Mouse (Mus musculus) neural tube, embryonic 13.5 days (tissue): ENCODE results near the gene Il20ra. TPM values are rescaled to one million over a fixed set of nuclear protein-coding genes. Genes with fewer than 3 reads are reported as not detected.
"Not testable (repeated sequence)": the region's sequence is repeated elsewhere in the genome, so short reads cannot be mapped to it uniquely, and the experiment has no call there.

ENCODE experiments used
- ATAC-seq: fragments of 200-750 bp; cut with Nextera tagmentation; 2 replicates; pipeline ENCODE4 v1.8.0; 2017; ENCODE audit warnings: low read depth, mild to moderate bottlenecking, moderate TSS enrichment, moderate library complexity
- H3K27ac ChIP-seq: fragments of 300-500 bp; sonication (generic); replicated peaks from 2 replicates; pipeline ENCODE4 v1.5.1; 2015; ENCODE audit warnings: moderate library complexity, mild to moderate bottlenecking, inconsistent platforms
- H3K27me3 ChIP-seq: fragments of 300-500 bp; sonication (generic); 2 replicates; pipeline ENCODE4 v1.6.1; 2015; ENCODE audit warnings: mild to moderate bottlenecking, inconsistent platforms
- H3K36me3 ChIP-seq: fragments of 300-500 bp; sonication (generic); 2 replicates; pipeline ENCODE4 v1.6.1; 2015; ENCODE audit warnings: mild to moderate bottlenecking, inconsistent platforms
- H3K4me1 ChIP-seq: fragments of 300-500 bp; sonication (generic); replicated peaks from 2 replicates; pipeline ENCODE4 v1.6.1; 2015; ENCODE audit warnings: inconsistent platforms
- H3K4me2 ChIP-seq: fragments of 300-500 bp; sonication (generic); 2 replicates; pipeline ENCODE4 v1.6.1; 2015; ENCODE audit warnings: inconsistent platforms, mild to moderate bottlenecking, moderate library complexity
- H3K4me3 ChIP-seq: fragments of 300-500 bp; sonication (generic); 2 replicates; pipeline ENCODE4 v1.5.1; 2015; ENCODE audit warnings: mild to moderate bottlenecking, inconsistent platforms
- H3K9ac ChIP-seq: fragments of 300-500 bp; sonication (generic); 2 replicates; pipeline ENCODE4 v1.6.1; 2015; ENCODE audit warnings: moderate library complexity, mild to moderate bottlenecking, inconsistent platforms
- H3K9me3 ChIP-seq: fragments of 300-500 bp; sonication (generic); 2 replicates; pipeline ENCODE4 v1.6.1; 2016; ENCODE audit warnings: inconsistent platforms
- WGBS: fragments of 180-500 bp; shearing (Covaris S2); methylation state at CpG from one replicate; pipeline ENCODE4 v1.1.7; 2015; 5-methylcytosine and 5-hydroxymethylcytosine counted together
- polyA plus RNA-seq: library from polyadenylated mRNA; unstranded; fragments of >200 nt; fragmentation: Nextera tagmentation; extraction: Ambion mirVana; gene quantifications from 2 replicates; pipeline ENCODE4 v1.2.1, GENCODE M21; 2015

The Il20ra gene
- polyA plus RNA-seq, 1 experiment from 2014 or later: not detected

DNA sequence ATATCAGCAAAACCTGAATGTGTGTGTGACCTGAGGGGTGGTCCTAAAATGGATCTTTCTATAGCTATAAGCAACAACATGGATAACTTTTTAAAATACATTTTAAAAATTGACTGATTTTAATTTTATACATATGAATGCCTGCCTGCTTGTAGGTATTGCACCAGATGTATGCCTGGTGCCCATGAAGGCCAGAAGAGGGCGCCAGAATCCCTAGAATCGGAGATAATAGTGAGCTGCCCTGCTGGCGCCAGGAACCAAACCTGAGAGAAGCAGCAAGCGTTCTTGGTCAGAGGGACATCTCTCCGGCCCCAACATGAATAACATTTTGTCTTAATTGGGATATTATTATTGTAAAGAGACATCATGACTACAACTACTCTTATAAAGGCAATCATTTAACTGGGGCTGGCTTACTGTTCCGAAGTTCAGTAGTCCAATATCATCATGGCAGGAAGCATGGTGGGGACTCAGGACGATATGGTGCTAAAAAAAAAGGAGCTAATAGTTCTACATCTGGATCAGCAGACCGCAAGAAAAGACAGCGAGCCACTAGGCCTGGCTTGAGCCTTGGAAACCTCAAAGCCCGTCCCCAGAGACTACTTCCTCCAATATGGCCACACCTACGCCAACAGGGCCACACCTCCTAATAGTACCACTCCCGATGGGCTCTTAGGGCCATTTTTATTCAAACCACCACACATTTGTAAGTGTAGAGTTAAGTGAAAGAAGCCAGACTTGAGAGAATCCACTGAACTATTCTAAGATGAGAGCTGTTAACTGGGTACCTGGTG, 3.9 kb upstream of the Il20ra start:
- WGBS: 60% methylated on average over 12 of the region's 12 CpGs
- Histone ChIP-seq H3K9ac (no peak overlapping the region), H3K36me3 (no peaks in the 10 kb centered on the region), H3K4me3 (no peak overlapping the region), H3K27me3 (peaks cover 25% of the 10 kb centered on the region), H3K27ac (no peak overlapping the region), H3K4me2 (no peak overlapping the region), H3K4me1 (peaks cover 9% of the 10 kb centered on the region), H3K9me3 (no peaks in the 10 kb centered on the region)
- no peak for ATAC-seq

DNA sequence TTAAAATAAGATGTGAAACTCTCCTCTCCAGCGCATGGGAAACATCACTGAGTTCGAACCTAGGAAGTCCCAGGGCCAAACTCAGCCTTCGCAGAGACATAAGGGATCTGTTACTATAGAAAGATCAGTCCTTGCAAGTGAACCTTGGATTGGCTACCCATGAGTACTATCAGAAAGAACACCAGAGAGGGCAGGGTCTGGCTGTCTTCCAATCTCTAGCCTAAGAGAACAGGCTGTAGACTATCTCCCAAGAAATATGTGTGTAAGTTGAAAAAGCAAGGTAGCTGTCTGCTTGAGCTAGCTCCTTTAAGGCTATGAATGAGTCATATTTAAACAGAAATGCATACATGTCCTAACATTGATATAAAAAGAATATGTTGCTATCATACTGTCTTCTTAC, 1.4 kb upstream of the Il20ra start:
- H3K27me3 ChIP-seq: peaks cover 33% of the 10 kb centered on the region
- no peaks in the 10 kb centered on the region for H3K9me3 ChIP-seq
- H3K36me3 ChIP-seq: no peaks in the 10 kb centered on the region
- no peak for ATAC-seq
- H3K4me3 ChIP-seq: no peak overlapping the region
- H3K9ac ChIP-seq: no peak overlapping the region
- WGBS: 88% methylated on average over 3 of the region's 3 CpGs
- no peak overlapping the region for H3K4me2 ChIP-seq
- H3K4me1 ChIP-seq: peaks cover 9% of the 10 kb centered on the region
- no peak overlapping the region for H3K27ac ChIP-seq

DNA sequence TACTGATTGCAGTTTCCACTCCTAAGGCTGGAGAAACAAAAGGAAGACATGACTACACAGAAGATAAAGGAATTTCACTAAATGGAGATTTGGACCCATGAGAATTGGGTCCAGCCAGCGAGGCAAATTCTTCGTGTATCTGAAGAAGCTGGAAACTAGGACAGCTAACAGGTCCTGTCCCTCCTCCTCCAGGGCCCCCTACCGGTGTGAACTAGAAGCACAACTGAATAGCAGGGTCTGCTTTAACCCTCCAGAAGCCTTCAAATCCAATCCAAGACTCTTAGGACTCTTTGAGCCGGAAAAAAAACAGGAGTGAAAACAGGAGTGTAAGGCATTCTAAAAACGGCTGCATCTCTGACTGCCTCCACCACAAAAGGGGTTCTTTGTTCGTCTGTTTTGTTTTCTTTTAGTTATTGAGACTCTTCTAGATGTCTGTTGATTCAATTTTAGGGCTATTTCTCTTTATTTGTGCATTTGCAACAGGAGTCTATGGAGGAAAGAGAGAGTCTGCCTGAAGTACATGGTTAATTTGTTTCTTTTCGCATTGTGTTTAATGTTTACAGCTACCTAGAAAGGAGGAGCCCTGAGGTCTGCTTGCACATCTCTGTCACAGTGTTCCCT, 709 bp upstream of the Il20ra start:
- no peaks in the 10 kb centered on the region for H3K36me3 ChIP-seq
- peak overlapping the region; percentile 68; the same call in 1 of the 2 replicates for H3K9ac ChIP-seq
- ATAC-seq: no peak
- 43% methylated on average over 7 of the region's 7 CpGs for WGBS
- H3K9me3 ChIP-seq: no peaks in the 10 kb centered on the region
- no peak overlapping the region for H3K4me3 ChIP-seq
- peak overlapping the region; percentile 86 for H3K4me2 ChIP-seq
- H3K27me3 ChIP-seq: peaks cover 33% of the 10 kb centered on the region
- H3K27ac ChIP-seq: no peak overlapping the region
- peaks cover 9% of the 10 kb centered on the region for H3K4me1 ChIP-seq

DNA sequence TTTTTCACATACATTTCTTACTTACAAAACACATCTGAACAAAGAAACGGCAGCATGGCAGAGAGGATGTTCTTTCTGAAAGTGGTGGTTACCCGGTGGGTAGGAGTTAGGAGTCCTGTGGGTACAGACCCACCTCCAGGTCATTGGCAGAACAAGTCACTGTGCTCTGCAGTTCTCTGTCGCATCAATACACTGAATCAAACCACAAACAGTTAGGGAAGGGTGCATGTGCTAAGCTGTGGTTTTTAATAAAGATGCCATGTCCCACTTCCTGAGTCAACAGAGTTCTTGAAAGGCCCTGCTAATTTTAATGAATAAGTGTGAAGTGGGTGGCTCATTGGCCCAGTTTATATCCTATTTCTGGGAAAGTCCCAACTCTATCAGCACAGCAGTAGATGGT, 6.3 kb downstream of the Il20ra start:
- Histone ChIP-seq H3K9ac (no peak overlapping the region), H3K4me2 (no peak overlapping the region), H3K36me3 (no peaks in the 10 kb centered on the region), H3K4me1 (no peaks in the 10 kb centered on the region), H3K4me3 (no peak overlapping the region), H3K27ac (no peak overlapping the region), H3K9me3 (no peaks in the 10 kb centered on the region), H3K27me3 (peaks cover 7% of the 10 kb centered on the region)
- ATAC-seq: no peak
- 83% methylated on average over 3 of the region's 3 CpGs for WGBS

DNA sequence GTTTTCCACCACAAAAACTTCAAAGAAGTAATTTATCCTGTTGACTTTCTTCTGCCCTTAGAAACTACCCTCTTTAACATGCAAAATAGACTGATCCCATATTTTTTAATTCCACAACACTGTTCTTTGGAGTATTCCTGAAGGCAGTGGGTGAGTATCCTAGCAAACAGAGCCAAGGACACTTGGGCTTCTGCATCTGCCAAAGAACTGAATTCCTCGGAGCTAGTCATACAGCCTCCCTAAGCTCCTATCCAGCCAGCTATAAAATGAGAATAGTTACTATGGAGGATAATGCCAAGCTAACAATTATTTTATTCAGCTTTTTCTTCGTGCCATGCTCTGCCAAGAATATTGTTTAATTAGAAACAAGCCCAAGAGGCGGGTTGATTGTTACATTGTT, 9.9 kb downstream of the Il20ra start:
- Histone ChIP-seq H3K9me3 (no peaks in the 10 kb centered on the region), H3K36me3 (no peaks in the 10 kb centered on the region), H3K4me3 (no peak overlapping the region), H3K27ac (no peak overlapping the region), H3K4me1 (no peaks in the 10 kb centered on the region), H3K9ac (no peak overlapping the region), H3K4me2 (no peak overlapping the region), H3K27me3 (no peaks in the 10 kb centered on the region)
- 61% methylated on average over 3 of the region's 3 CpGs for WGBS
- no peak for ATAC-seq

DNA sequence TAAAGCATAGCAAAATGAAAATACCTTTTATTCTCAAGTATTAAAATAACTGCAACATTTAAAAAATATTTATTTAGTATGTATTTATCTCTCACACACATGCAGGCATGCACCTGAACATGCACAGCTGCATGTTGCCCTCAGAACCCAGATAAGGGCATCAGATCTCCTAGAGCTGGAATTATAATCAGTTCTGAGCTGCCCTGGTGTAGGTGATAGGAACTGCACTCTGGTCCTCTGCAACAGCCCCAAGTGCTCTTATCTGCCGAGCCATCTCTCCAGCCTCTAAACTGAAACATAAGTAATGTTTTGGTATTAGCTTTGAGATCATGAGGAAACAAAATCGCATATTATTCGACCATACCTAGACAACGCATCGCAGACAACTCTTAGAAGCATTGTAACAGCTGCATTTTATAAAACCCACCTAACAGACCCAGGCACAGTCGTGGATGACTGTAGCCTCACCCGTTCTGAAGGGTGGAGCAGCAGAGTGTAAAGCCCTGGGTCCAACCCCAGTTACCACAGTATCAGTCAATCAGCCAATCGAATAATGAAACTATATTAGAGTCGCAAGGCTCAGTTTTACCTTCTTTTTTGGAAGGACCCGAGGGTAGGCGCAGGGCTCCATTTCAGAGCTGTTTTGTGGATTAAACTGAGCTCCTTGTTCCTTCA, 11.9 kb downstream of the Il20ra start:
- Histone ChIP-seq H3K27me3 (no peaks in the 10 kb centered on the region), H3K4me1 (no peaks in the 10 kb centered on the region), H3K36me3 (no peaks in the 10 kb centered on the region), H3K4me2 (no peak overlapping the region), H3K4me3 (no peak overlapping the region), H3K27ac (no peak overlapping the region), H3K9ac (no peak overlapping the region), H3K9me3 (no peaks in the 10 kb centered on the region)
- ATAC-seq: no peak
- WGBS: 93% methylated on average over 11 of the region's 11 CpGs

DNA sequence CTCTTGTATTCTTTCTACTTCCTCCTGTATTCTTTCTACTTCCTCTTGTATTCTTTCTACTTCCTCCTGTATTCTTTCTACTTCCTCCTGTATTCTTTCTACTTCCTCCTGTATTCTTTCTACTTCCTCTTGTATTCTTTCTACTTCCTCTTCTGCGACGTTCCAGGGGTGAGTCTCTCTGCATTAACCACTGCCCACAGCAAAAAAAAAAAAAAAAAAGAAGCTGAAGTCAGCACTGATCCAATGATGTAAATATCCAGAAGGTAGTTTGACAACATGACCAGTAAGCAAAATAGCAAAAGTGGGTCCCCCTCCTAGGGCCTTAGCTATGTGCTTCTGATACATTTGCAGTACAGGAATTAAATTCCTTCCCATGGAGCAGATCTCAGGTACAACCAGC, 26.1 kb downstream of the Il20ra start:
- H3K27me3 ChIP-seq, H3K4me1 ChIP-seq, H3K27ac ChIP-seq, H3K4me2 ChIP-seq, H3K4me3 ChIP-seq, H3K9me3 ChIP-seq, H3K9ac ChIP-seq, ATAC-seq, H3K36me3 ChIP-seq: not testable (repeated sequence)
- WGBS: 95% methylated on average over 2 of the region's 2 CpGs

DNA sequence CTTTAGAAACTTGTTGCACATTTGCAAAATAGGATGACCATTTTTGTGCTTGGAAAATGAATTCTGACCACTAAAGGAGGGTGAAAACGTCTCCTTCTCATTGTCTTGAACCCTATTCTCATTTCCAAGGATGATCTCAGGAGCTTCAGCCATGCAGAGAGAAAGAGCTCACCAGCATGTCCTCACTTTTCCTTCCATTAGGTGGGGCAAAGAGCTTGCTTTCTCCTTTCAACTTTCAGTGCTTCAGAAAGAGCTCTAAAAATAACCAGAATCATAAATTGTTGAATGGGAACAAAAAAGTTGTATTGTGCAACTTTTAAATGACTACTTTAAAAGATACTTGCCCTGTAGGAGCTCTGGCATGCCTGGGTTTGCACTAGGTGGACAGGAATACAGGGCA, 33.3 kb downstream of the Il20ra start:
- WGBS: 41% methylated on average over 1 of the region's 1 CpGs
- Histone ChIP-seq H3K27me3 (no peaks in the 10 kb centered on the region), H3K4me2 (no peak overlapping the region), H3K4me3 (no peak overlapping the region), H3K36me3 (no peaks in the 10 kb centered on the region), H3K4me1 (no peaks in the 10 kb centered on the region), H3K27ac (no peak overlapping the region), H3K9me3 (no peaks in the 10 kb centered on the region), H3K9ac (no peak overlapping the region)
- ATAC-seq: no peak

DNA sequence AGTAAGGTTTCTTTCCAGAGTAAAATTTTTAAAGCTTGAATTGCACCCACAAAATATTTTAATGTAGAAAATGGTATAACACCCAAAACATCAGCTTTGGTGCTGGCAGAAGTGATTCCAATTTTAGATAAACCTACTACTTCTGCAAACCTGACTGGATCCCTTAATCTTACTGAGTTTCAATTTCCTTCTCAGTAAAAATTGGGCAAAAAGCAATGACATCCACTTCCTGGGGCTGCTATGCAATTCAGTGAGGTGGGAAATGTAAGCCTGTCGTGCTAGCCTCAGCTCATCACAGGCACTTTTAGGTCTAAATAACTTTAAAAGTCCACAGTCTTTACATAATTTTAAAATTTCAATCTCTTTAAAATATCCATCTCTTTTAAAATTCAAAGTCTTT, 33.8 kb downstream of the Il20ra start:
- Histone ChIP-seq H3K27me3 (no peaks in the 10 kb centered on the region), H3K4me2 (no peak overlapping the region), H3K27ac (no peak overlapping the region), H3K4me3 (no peak overlapping the region), H3K36me3 (no peaks in the 10 kb centered on the region), H3K4me1 (no peaks in the 10 kb centered on the region), H3K9me3 (no peaks in the 10 kb centered on the region), H3K9ac (no peak overlapping the region)
- WGBS: 88% methylated on average over 1 of the region's 1 CpGs
- no peak for ATAC-seq

DNA sequence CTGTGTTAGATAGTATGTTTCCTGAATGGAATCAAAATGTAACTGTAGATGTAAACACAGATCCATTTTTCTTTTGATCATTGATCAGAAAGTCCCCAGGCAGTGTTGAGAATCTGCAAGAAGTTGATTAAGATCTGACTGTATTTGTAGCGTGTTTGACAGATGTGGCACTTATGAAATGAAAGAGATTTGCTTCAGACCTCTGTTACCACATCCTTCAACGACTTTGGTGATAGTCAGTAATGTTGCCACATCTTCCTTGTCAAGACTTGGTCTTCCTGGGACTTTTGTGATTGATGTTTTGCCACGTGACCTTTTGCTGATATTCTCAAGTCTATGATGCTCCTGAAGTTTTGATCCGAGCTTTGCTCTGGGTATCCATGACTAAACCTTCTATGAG, 35.3 kb downstream of the Il20ra start:
- H3K27me3 ChIP-seq: no peaks in the 10 kb centered on the region
- no peaks in the 10 kb centered on the region for H3K36me3 ChIP-seq
- 87% methylated on average over 4 of the region's 4 CpGs for WGBS
- no peak overlapping the region for H3K9ac ChIP-seq
- H3K4me3 ChIP-seq: no peak overlapping the region
- no peaks in the 10 kb centered on the region for H3K4me1 ChIP-seq
- H3K27ac ChIP-seq: no peak overlapping the region
- no peak overlapping the region for H3K4me2 ChIP-seq
- no peaks in the 10 kb centered on the region for H3K9me3 ChIP-seq
- no peak for ATAC-seq

DNA sequence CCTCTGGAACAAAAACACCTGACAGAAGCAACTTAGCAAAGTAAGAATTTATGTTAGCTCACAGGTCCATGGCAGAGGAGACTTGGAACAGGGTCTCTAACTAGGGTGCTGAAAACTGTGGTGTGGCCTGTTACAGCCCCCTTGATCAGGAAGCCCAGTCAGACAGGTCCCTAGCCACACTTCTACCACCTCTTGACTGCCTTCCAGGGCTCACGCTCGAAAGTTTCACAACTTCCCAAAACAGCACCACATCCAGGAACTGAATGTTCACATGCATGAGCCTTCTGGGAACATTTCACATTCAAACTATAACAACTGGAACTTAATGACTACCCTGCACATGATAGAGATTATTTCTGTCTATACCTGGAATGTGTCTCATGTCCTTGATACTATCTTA, 53.1 kb downstream of the Il20ra start:
- ATAC-seq: no peak
- H3K27me3 ChIP-seq: no peaks in the 10 kb centered on the region
- H3K9me3 ChIP-seq: no peaks in the 10 kb centered on the region
- WGBS: 90% methylated on average over 2 of the region's 2 CpGs
- H3K9ac ChIP-seq: no peak overlapping the region
- H3K27ac ChIP-seq: no peak overlapping the region
- H3K4me2 ChIP-seq: no peak overlapping the region
- H3K4me1 ChIP-seq: no peaks in the 10 kb centered on the region
- no peaks in the 10 kb centered on the region for H3K36me3 ChIP-seq
- no peak overlapping the region for H3K4me3 ChIP-seq

DNA sequence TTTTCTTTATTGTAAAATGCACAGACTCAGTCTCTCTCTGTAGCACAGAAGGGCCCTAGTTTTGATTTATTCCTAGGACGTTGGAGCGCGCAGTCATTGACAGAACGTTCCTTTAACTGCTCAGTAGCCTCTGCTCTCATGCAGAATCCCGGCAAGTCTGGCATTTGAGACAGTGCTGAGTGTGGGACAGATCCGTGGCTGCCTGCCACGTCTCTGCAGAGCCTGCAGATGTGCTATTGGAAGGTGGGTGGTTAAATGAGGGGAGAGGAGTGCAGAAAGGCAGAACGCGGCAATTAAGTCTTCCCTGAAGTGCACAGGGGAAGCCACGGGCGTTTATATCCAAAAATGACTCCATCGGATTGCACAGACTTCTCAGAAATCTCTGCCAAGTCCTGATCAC, 66.7 kb downstream of the Il20ra start:
- Histone ChIP-seq H3K4me3 (no peak overlapping the region), H3K9me3 (no peaks in the 10 kb centered on the region), H3K27ac (no peak overlapping the region), H3K4me2 (no peak overlapping the region), H3K4me1 (no peaks in the 10 kb centered on the region), H3K9ac (no peak overlapping the region), H3K27me3 (no peaks in the 10 kb centered on the region), H3K36me3 (no peaks in the 10 kb centered on the region)
- 75% methylated on average over 12 of the region's 12 CpGs for WGBS
- ATAC-seq: no peak
